Mouse (Mus musculus) heart, postnatal 0 days (tissue): ENCODE results near the gene Slc9c1. TPM values are rescaled to one million over a fixed set of nuclear protein-coding genes. Genes with fewer than 3 reads are reported as not detected.

ENCODE experiments used
- ATAC-seq: fragments of 200-750 bp; cut with Nextera tagmentation; 2 replicates; pipeline ENCODE4 v1.8.0; 2017; ENCODE audit warnings: low read depth, moderate number of reproducible peaks, moderate library complexity; ENCODE audit not compliant: insufficient read depth
- DNase-seq: peaks from one replicate; pipeline ENCODE4 v3.0.0-alpha.2; 2016; ENCODE audit warnings: low spot score
- H3K27ac ChIP-seq: fragments of 300-500 bp; sonication (generic); 2 replicates; pipeline ENCODE4 v1.5.1; 2014; ENCODE audit warnings: low read depth, mild to moderate bottlenecking
- H3K27me3 ChIP-seq: fragments of 300-500 bp; sonication (generic); 2 replicates; pipeline ENCODE4 v1.6.1; 2014; ENCODE audit warnings: low read length, mixed read lengths; ENCODE audit not compliant: control insufficient read depth, insufficient read depth
- H3K36me3 ChIP-seq: fragments of 300-500 bp; sonication (generic); replicated peaks from 2 replicates; pipeline ENCODE4 v1.6.1; 2014; ENCODE audit warnings: low read length, mixed read lengths; ENCODE audit not compliant: control insufficient read depth, insufficient read depth
- H3K4me1 ChIP-seq: fragments of 300-500 bp; sonication (generic); 2 replicates; pipeline ENCODE4 v1.6.1; 2014; ENCODE audit warnings: antibody characterized with exemption; ENCODE audit not compliant: control insufficient read depth, insufficient read depth
- H3K4me2 ChIP-seq: fragments of 300-500 bp; sonication (generic); 2 replicates; pipeline ENCODE4 v1.6.1; 2014; ENCODE audit warnings: low read depth, mild to moderate bottlenecking, low read length, moderate library complexity
- H3K4me3 ChIP-seq: fragments of 300-500 bp; sonication (generic); 2 replicates; pipeline ENCODE4 v1.5.1; 2014; ENCODE audit warnings: low read depth, low read length
- H3K9ac ChIP-seq: fragments of 300-500 bp; sonication (generic); replicated peaks from 2 replicates; pipeline ENCODE4 v1.6.1; 2014; ENCODE audit warnings: low read depth, low read length, mixed read lengths
- H3K9me3 ChIP-seq: fragments of 300-500 bp; sonication (generic); replicated peaks from 2 replicates; pipeline ENCODE4 v1.6.1; 2016; ENCODE audit warnings: low read length; ENCODE audit not compliant: control insufficient read depth
- CTCF ChIP-seq: IDR thresholded peaks from 2 replicates; pipeline ENCODE4 v1.5.1; 2016; ENCODE audit warnings: antibody characterized with exemption, control low read depth, low read depth
- EP300 ChIP-seq: IDR thresholded peaks from 2 replicates; pipeline ENCODE4 v1.6.1; 2016; ENCODE audit warnings: antibody characterized with exemption, low read depth
- WGBS: fragments of 180-500 bp; shearing (Covaris S2); extraction: QIAGEN DNeasy Blood & Tissue Kit; methylation state at CpG from one replicate; pipeline ENCODE4 v1.1.7; 2014; 5-methylcytosine and 5-hydroxymethylcytosine counted together
- polyA plus RNA-seq: library from polyadenylated mRNA; unstranded; fragments of >200 nt; fragmentation: Nextera tagmentation; extraction: Ambion mirVana; gene quantifications from 2 replicates; pipeline ENCODE4 v1.2.1, GENCODE M21; 2015
- total RNA-seq: library from RNA; depleted of rRNA; stranded (reverse); fragments of >200 nt; gene quantifications from 2 replicates; pipeline ENCODE4 v1.2.3, GENCODE M21; 2014; ENCODE audit warnings: low replicate concordance

Gene Slc9c1
- total and polyA plus RNA-seq, 2 experiments from 2014 or later = not detected

DNA sequence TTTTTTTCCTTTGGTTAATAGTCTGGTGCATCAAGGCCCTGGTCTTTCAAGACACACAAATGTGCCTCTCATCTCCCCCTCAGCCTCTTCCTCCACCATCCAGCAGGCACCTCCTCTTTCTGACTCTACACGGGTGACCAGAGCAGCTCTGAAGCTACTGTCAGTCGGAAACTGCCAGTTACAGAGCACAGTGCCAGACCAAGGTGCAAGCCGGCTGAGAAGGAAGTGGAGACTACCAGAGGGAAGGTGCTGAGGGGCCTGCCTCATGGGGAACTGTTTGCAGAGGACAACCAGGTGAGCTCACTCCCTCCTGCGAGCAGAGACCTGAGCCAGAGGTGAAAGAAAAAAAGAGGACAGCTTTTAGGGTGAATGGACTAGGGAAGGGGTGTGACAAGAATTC lies 75.2 kb downstream of the Slc9c1 start, which contains the start of gene Gcsam:
Gene Gcsam (plus strand): TSS at position 114 of the 400 bp plus-strand sequence.
- ATAC-seq (no peak), DNase-seq (no peak)
- Histone ChIP-seq H3K4me2 (no peak within 1 kb of the TSS), H3K36me3 (no peaks in the 10 kb centered on the region), H3K4me1 (no peaks in the 10 kb centered on the region), H3K4me3 (no peak within 1 kb of the TSS), H3K27ac (no peak within 1 kb of the TSS), H3K9ac (no peak within 1 kb of the TSS), H3K27me3 (no peaks in the 10 kb centered on the region), H3K9me3 (no peaks in the 10 kb centered on the region)
- TF ChIP-seq CTCF (no peak), EP300 (no peak)
- WGBS = 62% methylated on average over 4 of the region's 4 CpGs

DNA sequence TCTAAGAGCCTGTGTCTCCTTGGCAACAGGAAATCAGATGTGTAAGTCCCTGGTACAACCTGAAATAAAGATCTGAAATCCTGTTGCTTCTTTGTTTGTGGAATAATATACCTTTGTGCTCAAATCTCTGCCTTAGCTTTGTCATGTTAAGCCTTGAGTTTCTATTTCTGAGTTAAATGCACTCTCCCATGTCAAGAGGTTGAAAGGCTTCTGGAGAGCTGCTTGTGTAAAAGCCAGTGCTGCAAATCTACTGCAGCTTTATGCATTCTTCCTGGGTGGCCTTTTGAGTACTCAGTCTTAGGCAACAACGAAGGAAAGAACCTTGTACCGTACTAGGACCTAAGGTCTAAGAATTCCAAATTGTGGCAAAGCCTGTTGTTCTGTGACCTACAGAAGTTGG lies 78.1 kb downstream of the Slc9c1 start:
- H3K4me3 ChIP-seq = no peak overlapping the region
- no peaks in the 10 kb centered on the region for H3K9me3 ChIP-seq
- ATAC-seq = no peak
- WGBS = 69% methylated on average over 2 of the region's 2 CpGs
- no peaks in the 10 kb centered on the region for H3K4me1 ChIP-seq
- H3K9ac ChIP-seq = no peak overlapping the region
- H3K27me3 ChIP-seq = no peaks in the 10 kb centered on the region
- H3K4me2 ChIP-seq = no peak overlapping the region
- no peak overlapping the region for H3K27ac ChIP-seq
- DNase-seq = no peak
- H3K36me3 ChIP-seq = no peaks in the 10 kb centered on the region
- TF ChIP-seq CTCF (no peak), EP300 (no peak)

DNA sequence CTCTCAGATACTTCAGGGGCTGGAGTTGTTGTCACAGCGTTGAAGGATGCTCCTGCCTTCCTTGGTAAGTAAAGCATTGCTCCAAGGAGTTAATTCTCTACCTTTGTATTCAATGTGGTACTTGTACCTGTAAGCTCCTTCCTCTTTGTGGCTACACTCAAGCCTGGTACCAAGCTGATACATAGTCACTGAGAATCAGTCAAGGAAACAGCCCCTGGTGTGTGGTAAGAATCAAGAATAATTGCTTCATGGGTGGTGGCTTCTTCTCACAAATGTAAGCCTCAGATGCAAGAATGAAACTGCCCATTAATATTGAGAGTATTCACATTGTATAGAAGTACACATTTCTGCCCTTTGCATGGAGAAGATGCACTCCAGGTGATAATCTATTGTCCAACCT lies 80.8 kb downstream of the Slc9c1 start:
- ATAC-seq (no peak), DNase-seq (no peak)
- no peaks in the 10 kb centered on the region for H3K27me3 ChIP-seq
- H3K4me1 ChIP-seq = no peaks in the 10 kb centered on the region
- no peaks in the 10 kb centered on the region for H3K9me3 ChIP-seq
- H3K36me3 ChIP-seq = no peaks in the 10 kb centered on the region
- no peak overlapping the region for H3K9ac ChIP-seq
- no peak overlapping the region for H3K4me3 ChIP-seq
- no peak overlapping the region for H3K27ac ChIP-seq
- TF ChIP-seq CTCF (no peak), EP300 (no peak)
- 83% methylated on average over 1 of the region's 1 CpGs for WGBS
- H3K4me2 ChIP-seq = no peak overlapping the region

DNA sequence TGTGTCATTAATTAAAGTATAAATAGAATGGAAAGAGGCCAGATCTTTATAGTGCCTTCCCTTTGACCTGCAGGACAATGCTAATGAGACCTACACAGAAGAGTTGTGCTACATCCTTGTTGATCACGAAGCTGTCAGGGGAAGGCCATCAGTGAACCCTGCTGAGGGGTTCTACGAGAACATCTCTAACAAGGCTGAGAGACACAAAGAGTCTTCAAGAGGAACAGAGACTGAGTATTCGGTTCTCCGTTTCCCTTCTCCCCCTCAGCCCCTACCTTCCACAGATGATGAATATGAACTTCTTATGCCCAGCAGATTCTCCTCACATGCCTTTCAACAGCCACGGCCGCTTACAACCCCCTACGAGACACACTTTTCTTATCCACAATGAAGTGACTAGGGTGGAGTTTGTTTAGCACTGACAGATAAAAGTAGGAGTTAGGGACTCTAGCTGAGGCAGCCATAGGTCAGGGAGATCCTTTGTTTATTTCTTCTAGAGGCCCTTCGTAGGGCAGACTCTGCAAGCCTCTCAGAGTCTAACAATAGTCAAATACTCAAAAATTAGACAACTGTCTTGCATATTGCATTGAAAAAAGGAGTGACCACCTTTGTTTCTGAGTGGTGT lies 84.8 kb downstream of the Slc9c1 start:
- H3K9ac ChIP-seq = no peak overlapping the region
- no peak overlapping the region for H3K4me3 ChIP-seq
- H3K36me3 ChIP-seq = no peaks in the 10 kb centered on the region
- no peak for ATAC-seq
- no peak overlapping the region for H3K27ac ChIP-seq
- H3K4me2 ChIP-seq = no peak overlapping the region
- no peak for DNase-seq
- no peaks in the 10 kb centered on the region for H3K9me3 ChIP-seq
- WGBS = 36% methylated on average over 8 of the region's 8 CpGs
- H3K4me1 ChIP-seq = no peaks in the 10 kb centered on the region
- no peak for TF ChIP-seq CTCF
- no peak for TF ChIP-seq EP300
- no peaks in the 10 kb centered on the region for H3K27me3 ChIP-seq

DNA sequence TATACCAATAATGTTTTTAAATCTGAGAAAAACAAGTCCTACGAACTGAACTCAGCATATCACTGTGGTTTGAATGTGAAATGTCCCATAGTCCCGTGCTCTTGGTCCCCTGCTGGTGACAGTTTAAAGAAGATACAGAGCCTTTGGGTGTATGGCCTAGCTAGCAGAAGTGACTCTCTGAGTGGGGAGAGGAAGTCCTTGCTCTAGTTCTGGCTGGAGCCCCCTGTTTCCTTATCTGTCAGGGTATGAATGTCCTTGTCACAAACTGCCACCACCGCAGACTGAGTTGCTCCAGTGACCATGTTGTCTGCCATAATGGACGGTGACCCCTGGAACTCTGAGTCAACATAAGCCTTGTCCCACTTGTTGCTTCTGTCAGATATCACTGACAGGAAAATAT lies 88.1 kb downstream of the Slc9c1 start:
- H3K27me3 ChIP-seq = no peaks in the 10 kb centered on the region
- H3K36me3 ChIP-seq = no peaks in the 10 kb centered on the region
- H3K9me3 ChIP-seq = no peaks in the 10 kb centered on the region
- ATAC-seq (no peak), DNase-seq (no peak)
- H3K9ac ChIP-seq = no peak overlapping the region
- H3K4me2 ChIP-seq = no peak overlapping the region
- H3K4me1 ChIP-seq = no peaks in the 10 kb centered on the region
- no peak overlapping the region for H3K27ac ChIP-seq
- TF ChIP-seq CTCF (no peak), EP300 (no peak)
- no peak overlapping the region for H3K4me3 ChIP-seq
- 62% methylated on average over 4 of the region's 4 CpGs for WGBS

DNA sequence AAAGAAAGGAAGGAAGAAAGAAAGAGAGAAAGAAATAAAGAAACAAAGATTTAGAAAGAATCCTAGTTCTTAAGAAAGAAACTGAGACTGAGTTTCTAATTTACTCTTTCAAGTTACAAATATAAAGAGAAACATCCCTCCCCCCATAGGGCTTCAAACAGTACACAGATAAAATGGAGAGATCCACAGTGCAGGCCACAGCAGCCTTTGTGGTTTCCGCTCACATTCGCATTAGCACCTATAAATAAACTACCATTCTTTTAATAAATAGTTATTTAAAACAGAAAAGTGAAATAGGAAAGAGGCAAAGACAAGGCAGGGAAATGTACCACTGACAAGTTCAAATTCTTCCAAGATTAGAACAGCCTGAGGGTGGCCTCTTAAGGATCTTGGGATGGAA lies 89.7 kb downstream of the Slc9c1 start:
- Histone ChIP-seq H3K27ac (no peak overlapping the region), H3K27me3 (no peaks in the 10 kb centered on the region), H3K4me2 (no peak overlapping the region), H3K4me1 (no peaks in the 10 kb centered on the region), H3K9ac (no peak overlapping the region), H3K4me3 (no peak overlapping the region), H3K9me3 (no peaks in the 10 kb centered on the region), H3K36me3 (no peaks in the 10 kb centered on the region)
- DNase-seq (no peak), ATAC-seq (no peak)
- TF ChIP-seq CTCF (no peak), EP300 (no peak)
- 58% methylated on average over 2 of the region's 2 CpGs for WGBS
